Comparison of ENCODE assay signal across 20 mouse cellular contexts in genomic region chr12:59415051-59415450, GRCm38 (mm10).
DNase-seq lines count a peak whose midpoint lies in the region; ATAC-seq lines count a peak whose summit lies in the region.
"Had no signal": no experiment of that assay in that cellular context is flagged by ENCODE, and none has a peak within 500 bp of the region (broad histone marks: within the 10 kb centered on the region; RNA-seq: fewer than 3 reads in every experiment).

No protein-coding gene starts in this region.

- DNase-seq in right cerebral cortex, adult 18-20 months, result peak; percentile 70
- no peak for DNase-seq in right cerebral cortex, postnatal 4 days
- DNase-seq in left cerebral cortex, adult 9 months (ENCODE audit: low spot score in 2 of 2), result peak; percentile 32 to 58
- DNase-seq in telencephalon, adult 2 months (ENCODE audit: low read depth, low spot score), result peak; percentile 85
- DNase-seq in cerebellum, postnatal 10 days, result no peak
- DNase-seq: adrenal gland, postnatal 10 days; B cell, adult 2 months; cerebellum, adult 8-10 months; gastrocnemius, postnatal 10 days; heart, adult 18-20 months; heart, postnatal 10 days; kidney, adult 18-20 months; kidney, postnatal 4 days; layer of hippocampus, adult 9-11 months; lung, postnatal 4 days; thymus, adult 18-20 months; thymus, postnatal 36 days had no signal

- ATAC-seq in frontal cortex, adult (ENCODE audit: low TSS enrichment), result peak; percentile 92
- ATAC-seq in megakaryocyte progenitor cell, adult 5-6 weeks (replicated peaks; ENCODE audit: poor library complexity), result no peak
- ATAC-seq: midbrain, embryonic 16.5 days had no signal

Comparison
In these comparisons a context has a peak if more than half of its experiments do, and no peak if none do; other contexts are left out.
1. DNase-seq: peak in right cerebral cortex, adult 18-20 months (single experiment), left cerebral cortex, adult 9 months (2 of 2) and telencephalon, adult 2 months (single experiment); none in right cerebral cortex, postnatal 4 days (single experiment) and cerebellum, postnatal 10 days (0 of 2).